Mouse (Mus musculus) telencephalon, adult 2 months (tissue): ENCODE data around the gene Amelx.

Experiments used
- DNase-seq: peaks from one replicate; pipeline ENCODE4 v3.0.0-alpha.2; 2011; ENCODE audit warnings: low read depth, low spot score

Amelx gene

GRCm38 (mm10) chrX:169187100-169187499 is at the start of gene Amelx:
TSS of gene Amelx (minus strand) at chrX:169187200.
- DNase-seq = no peak

GRCm38 (mm10) chrX:169222357-169223062 is 35.5 kb upstream of the Amelx start:
- no peak for DNase-seq

GRCm38 (mm10) chrX:169220064-169220463 is 33.1 kb upstream of the Amelx start:
- DNase-seq = no peak

- no peak for DNase-seq
Measured at GRCm38 (mm10) chrX:169210019-169210418, 23.0 kb upstream of the Amelx start.

GRCm38 (mm10) chrX:169178634-169179033 is 8.4 kb downstream of the Amelx start:
- DNase-seq = no peak

GRCm38 (mm10) chrX:169173796-169174195 is 13.2 kb downstream of the Amelx start:
- DNase-seq = no peak

DNA sequence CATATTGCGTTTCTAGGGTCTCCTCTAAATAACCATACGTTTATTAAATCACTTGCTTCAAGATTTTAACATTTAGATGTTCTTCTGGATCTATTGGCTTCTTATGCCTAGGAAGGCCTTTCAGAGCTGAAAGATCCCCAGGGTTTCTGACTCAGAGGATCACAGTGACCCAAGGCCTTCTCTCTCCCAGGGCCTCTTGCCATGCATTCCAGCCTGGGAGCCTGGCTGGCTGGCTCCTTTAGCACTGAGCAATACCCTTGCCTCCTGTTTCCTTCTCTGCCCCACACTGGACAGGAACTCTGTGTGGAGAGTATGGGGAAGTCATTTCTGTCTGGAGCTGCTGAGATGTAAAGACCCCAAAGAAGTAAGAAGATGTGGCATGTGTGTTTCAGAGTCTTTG is 16.0 kb downstream of the Amelx start:
- no peak for DNase-seq

DNA sequence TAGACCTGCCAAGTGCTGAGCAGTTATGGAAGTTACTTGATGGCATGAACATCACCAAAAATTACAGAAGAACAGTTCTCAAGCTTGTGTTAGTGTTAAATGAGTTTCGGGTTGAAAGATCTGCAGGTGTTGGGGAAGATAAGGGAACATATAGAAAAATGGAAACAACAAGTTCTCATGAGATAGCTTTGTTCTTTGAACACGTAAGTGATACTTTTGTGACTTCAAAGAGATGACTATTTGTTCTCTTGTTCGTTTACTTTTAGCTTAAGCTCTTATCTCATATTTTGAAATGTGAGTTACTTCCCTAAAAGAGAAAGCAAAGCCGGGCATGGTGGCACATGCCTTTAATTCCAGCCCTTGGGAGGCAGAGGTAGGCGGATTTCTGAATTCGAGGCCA is 28.6 kb downstream of the Amelx start:
- no peak for DNase-seq

- no peak for DNase-seq
Measured at GRCm38 (mm10) chrX:169153805-169154204, 33.2 kb downstream of the Amelx start.

DNA sequence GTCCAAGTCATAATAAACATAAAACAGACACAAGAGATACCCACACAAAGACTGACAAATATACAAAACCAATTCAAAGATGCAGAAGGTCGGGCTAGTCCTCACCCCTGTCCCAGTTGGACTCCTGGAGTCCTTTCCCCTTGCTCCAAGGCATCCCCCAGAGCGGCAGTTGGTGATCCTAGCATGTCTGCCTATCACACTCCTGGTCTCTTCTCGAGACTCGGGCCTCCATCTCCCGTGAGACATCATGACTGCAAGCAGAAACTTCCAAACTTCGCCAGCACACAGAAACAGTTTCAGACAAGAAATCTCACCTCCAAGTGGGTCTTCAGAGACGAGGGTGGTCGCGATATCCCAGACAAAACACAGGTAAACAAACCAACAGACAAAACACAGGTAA is 46.5 kb downstream of the Amelx start:
- no peak for DNase-seq

- DNase-seq = no peak
Measured at GRCm38 (mm10) chrX:169139758-169140157, 47.2 kb downstream of the Amelx start.
